Mouse (Mus musculus) bone marrow, adult 2 months (tissue): Measurements from ENCODE around the gene Lmo2.

ENCODE experiments used
- CTCF ChIP-seq: fragments of 200-500 bp; IDR thresholded peaks from 2 replicates; pipeline ENCODE4 v1.5.1; 2011; ENCODE audit warnings: low read length, control low read depth; ENCODE audit not compliant: control insufficient read depth, insufficient read depth
- POLR2A ChIP-seq: fragments of 200-500 bp; IDR thresholded peaks from 2 replicates; pipeline ENCODE4 v1.6.1; 2011; ENCODE audit warnings: low read depth, mild to moderate bottlenecking, control low read depth, low read length, borderline replicate concordance; ENCODE audit not compliant: control insufficient read depth

GRCm38 (mm10) chr2:103955714-103956113 lies 2.1 kb upstream of the Lmo2 start:
- no peak for TF ChIP-seq CTCF
- no peak for TF ChIP-seq POLR2A
